Mouse (Mus musculus): ENCODE results near the gene Gm10570.

Gene Gm10570

DNA sequence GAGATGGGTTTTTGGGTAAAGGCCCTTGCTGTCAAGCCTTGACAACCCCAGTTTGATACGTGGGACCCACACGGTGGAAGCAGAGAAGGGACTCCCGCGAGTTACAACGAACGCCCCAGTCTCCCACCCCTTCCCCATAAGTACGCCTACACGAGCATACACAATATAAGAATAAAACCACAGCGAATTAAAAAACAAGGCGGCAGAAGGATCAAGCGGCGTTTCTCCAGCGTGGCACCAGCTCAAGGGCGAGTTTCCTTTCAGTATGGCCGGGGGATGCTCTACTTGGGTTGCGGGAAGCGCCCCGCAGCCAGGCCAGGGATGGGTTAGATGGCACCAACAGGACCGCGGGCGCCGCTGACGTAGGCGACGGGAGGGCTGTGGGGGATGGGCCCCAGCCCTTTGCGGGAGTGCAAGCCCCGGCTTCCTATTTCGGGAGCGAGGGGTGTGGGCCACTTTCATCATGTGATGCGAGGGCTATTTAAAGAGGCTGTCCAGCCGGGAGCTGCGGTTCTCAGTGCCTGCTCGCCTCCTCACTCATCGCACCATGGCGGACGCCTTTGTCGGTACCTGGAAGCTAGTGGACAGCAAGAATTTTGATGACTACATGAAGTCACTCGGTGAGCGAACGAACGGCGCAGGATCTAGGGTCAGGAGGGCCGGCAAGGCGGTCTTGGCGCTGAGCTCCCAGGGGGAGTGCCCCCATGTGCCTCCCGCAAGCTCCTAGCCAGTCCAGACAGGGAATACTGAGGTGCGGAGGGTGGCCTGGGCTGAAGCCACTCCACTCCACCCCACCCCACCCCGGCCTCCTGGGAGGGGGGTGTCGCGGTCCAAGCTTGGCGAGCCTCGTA, at the start of gene Gm10570, which contains the start of gene Fabp3:
TSS of gene Gm10570 (minus strand) at position 444 of the 851 bp plus-strand sequence.
TSS of gene Fabp3 (plus strand) at position 365 of the 851 bp plus-strand sequence.
- peak; percentile 80 for DNase-seq (ENCODE audit: low read depth, low spot score)

DNA sequence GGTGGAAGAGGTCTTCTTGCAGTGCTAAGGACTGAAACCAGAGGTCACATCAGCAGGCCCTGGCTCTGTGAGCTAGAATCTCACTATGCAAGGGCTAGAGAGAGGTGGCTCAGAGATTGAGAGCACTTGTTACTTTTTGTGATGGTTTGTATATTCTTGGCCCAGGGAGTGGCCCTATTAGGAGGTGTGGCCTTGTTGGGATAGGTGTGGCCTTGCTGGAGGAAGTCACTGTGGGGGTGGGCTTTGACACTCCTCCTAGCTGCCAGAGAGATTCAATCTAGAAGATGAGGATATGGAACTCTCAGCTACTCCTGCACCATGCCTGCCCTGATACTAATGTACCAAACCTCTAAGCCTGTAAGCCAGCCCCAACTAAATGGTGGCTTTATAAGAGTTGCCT, 49.5 kb upstream of the Gm10570 start:
- DNase-seq (ENCODE audit: low read depth, low spot score), result peak; percentile 88

DNA sequence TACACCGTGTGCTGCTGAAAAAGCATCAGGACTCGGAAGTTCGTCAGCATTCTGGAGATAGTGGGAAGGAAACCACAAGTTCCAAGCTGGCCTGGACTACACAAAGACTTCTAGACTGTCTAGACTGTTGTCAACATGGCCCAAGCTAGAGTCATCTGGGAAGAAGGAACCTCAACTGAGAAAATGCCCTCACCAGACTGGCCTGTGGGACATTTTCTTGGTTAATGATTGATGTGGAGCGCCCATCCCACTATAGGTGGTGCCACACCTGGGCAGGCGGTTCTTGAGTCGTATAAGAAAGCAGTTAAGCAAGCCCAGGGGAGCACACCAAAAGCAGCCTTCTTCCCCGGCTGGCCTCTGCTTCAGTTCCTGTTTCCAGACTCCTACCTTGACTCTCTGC, 44.1 kb upstream of the Gm10570 start:
- no peak for DNase-seq (ENCODE audit: low read depth, low spot score)

DNA sequence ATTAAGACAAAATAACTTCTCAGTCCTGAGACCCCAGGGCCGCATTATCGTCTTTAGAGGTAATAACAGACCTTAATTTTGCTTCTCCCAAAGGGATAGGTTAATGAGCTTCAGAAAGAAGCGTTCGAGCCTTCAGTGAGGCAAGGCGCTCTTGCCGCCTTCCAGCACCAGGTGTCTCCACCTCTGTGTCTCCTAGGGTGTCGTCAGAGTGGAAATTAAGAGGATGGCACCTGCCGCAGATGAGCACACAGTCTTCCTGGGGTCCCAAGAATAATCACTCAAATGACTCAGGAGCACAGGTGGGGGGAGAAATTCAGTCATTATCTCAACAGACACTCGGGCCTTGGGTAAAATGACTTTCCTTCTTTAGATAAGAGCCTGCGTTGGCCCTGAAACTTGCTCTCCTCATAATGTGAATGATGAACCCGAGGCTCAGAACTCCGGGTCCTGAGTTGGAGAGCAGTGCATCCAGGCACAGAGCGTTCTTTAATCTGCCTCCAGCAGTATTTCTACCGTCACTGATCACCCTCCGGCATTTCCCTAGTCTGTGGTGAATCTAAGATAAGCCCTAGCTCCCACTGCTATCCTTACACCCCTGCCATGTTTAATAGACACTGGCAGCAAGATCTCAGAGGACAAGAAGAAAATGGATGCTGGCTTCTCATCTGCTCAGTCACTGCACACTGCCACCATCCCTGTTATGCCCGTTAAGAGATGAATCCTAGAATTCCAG, 42.4 kb upstream of the Gm10570 start:
- no peak for DNase-seq (ENCODE audit: low read depth, low spot score)

DNA sequence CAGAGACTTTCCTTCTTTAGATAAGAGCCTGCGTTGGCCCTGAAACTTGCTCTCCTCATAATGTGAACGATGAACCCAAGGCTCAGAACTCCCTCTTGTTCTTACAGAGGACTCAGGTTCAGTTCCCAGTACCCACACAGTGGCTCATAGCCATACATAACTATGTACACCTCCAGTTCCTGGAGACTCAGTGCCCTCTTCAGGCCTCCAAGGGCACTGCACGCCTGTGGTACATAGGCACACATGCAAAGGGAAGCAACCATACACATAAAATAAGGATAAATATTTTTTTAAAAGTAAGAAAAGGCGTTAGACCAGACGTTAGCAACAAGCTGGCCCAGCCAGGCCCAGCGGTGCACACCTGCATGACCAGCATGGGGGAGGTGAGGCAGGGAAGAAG, 41.2 kb upstream of the Gm10570 start:
- DNase-seq (ENCODE audit: low read depth, low spot score), result peak; percentile 58

DNA sequence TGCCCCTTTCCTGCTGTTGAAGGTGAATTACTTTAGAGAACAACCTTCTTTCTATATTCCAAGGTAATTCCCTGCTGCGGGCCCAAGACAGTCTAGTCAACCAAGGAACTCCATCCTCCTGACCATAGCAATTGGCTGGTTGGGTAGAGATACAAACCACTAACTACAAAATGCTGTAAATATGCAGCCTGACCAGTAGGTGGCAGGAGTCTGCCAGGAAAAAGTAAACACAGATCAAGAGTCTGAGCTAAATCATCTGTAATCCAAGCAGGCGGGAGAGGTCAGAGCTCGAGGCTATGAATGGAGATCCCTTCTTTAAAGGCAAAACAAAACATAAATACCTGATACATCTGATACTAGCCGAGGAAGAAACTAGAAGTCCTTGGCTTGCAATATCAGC, 33.2 kb upstream of the Gm10570 start:
- DNase-seq (ENCODE audit: low read depth, low spot score), result peak; percentile 76

DNA sequence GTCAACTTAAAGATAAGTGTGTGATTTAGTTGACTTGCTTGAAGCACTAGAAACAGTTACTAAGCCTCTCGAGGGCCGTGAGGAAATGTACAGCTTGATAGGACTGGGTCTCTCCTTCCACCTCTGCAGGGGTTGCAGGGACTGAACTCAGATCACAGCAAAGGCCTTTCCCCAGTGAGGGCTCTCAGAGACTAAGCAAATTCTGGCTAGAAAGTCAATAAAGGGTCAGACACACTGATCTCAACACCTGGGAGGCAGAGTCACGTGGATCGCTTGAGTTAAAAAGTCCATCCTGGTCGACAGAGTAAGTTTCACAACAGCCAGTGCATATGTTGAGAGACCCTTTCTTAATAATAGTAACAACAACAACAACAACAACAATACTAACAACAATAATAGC, 27.4 kb upstream of the Gm10570 start:
- no peak for DNase-seq (ENCODE audit: low read depth, low spot score)

DNA sequence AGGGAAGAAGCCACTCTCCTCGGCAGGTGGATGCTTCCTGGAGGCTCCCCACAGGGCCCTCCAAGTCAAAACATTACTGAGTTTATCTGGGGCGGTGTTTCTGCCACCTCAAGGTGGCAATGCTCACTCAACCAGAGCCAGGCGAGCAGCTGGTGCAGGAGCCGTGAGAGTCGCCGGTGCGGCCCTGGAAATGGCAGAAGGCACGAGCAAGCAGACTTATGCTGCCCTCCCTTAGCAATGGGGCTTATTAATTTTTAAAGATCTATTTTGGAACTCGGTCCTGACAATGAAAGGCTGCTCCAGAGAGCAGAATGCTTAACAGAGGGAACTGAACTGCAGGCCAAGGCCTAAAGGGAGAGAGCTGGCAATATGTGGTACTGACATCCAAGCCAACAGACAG, 18.9 kb upstream of the Gm10570 start:
- DNase-seq (ENCODE audit: low read depth, low spot score), result no peak

DNA sequence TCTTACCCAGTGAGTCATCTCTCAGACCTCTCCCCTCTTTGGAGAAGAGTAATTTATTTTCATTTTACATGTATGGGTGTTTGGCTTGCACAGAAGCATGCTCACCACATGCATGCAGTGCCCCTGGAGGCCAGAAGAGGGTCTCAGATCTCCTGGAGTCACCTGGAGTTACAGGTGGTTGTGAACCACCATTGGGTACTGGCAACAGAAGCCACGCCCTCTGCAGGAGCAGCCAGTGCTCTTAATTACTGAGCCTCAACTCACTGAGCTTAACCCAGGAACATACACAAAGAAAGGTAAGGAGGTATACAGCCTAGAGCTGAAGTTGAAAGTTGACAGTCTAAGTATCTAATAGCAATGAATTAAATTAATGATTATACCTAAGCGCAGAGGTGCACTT, 17.0 kb upstream of the Gm10570 start:
- DNase-seq (ENCODE audit: low read depth, low spot score), result peak; percentile 51

DNA sequence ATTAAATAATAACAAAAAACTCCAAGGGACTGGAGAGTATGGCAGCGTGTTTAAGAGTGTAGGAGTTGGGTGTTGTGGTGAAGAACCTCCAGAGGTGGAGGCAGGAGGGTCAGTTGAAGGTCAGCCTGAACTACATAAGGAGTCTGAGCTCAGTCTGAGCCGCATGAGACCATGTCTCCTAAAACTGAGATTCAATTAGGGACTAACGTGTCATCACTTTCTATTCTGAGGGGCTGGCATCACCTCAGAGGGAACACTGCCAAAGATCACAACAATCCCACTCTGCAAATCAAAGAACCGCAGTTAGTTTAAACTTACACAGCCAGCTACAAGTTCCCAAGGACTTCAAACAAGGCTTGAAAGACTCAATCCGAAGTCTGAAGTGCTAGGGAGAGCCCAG, 15.1 kb upstream of the Gm10570 start:
- DNase-seq (ENCODE audit: low read depth, low spot score), result no peak

DNA sequence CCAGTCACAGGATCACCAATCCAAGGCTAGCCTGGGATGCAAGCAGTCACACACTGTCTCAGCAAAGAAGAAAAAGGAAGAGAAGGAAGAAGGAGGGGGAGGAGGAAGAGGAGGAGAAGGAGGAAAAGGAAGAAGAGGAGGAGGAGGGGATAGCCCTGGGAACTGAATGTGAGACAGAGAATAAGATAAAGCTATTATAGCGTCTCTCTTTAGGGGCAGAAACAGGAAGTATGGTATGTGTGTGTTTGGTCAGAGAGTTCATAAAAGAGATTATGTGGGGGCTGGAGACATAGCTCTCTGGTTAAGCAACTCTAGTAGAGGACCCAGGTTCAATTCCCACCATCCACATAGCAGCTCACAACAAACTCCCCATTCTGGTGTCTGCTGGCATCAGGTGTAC, 14.7 kb upstream of the Gm10570 start:
- no peak for DNase-seq (ENCODE audit: low read depth, low spot score)

DNA sequence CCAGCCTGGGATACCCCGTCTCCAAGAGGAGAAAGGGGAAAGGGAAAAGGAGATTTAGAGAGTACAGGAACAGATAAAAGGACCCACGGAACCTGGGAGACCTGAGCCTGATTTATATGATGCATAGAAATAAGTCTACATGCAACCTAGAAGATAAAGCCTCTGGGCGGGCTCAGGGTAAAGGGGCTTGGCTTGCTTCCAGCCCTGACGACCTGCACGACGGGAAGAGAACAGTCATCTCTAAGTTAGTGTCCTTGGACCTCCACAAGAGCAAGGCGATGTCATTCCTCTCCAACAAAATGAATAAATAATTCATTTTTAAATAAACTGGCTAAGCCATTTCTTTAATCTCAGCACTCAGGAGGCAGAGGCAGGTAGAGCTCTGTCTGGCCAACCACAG, 14.1 kb upstream of the Gm10570 start:
- DNase-seq (ENCODE audit: low read depth, low spot score), result no peak

DNA sequence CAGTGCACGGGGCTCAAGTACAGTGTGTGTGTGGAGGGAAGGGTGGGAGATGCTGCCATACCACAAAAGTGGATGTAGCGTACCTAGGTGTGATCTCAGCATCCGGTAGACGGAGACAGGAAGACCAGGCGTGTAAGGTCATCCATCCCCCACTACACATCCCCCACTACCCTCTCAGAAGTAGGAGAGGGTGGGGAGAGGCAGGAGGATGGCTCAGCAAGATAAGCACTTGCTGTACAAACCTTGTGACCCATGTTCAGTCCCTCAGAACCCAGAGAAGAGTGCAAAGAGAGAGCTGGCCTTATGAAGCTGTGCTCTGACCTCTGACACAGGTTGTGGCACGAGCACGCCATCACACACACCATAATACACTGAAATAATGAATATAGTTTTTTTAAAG, 13.2 kb upstream of the Gm10570 start:
- DNase-seq (ENCODE audit: low read depth, low spot score), result no peak

DNA sequence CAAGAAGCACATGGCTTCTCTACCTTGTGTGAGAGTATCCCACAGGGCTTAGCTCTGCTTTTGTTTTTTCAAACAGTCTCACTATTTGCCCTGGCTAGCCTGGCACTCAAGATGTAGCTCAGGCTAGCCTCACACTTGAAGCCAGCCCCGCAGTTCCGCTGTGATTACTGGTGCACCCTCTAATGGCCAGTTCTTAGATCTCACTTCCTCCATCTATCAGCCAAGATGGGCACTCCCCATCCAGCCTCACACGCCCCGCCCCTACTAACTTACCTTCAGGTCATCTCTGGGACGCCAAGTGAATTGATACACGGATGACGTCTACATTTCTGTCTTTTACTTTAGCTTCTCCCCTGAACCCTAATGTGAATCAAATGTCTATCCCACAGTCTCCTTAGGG, 11.1 kb upstream of the Gm10570 start:
- DNase-seq (ENCODE audit: low read depth, low spot score), result peak; percentile 52

DNA sequence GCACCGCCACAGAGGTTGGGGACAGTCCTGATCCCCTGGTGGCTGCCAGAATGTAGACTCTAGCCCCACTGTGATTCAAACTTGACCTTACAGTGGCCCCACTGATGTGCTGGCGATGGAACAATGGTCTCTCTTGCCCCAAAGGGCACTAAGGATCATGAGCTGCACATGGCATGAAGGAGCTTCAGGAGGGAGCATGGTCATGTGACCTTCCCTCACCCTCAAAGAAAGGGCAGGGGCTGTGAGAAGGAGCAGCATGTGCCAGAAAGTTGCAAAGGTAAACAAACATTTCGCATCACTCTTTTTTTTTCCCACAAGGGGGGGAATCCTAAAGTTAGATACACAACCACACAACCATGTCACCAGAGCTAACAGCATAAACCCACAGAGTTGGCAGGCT, 9.6 kb upstream of the Gm10570 start:
- DNase-seq (ENCODE audit: low read depth, low spot score), result no peak

DNA sequence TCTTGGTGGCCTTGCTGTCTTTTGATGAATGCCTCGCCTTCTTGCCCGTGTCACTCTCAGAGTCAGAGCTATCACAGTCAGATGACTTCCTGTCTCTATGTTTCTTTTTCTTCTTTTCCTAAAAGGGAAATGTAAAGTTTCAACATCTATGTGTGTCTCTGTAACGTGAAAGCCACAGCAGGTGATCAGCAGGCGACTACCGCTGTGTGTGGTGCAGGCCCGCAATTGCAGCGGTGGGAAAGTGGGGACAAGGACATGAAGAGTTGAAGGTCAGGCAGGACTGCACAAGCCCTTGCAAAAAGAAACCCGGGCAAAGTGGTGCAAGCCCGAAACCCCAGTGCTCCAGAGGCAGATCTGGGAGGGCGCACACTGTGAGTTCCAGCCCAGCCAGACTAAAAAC, 8.2 kb upstream of the Gm10570 start:
- peak; percentile 57 for DNase-seq (ENCODE audit: low read depth, low spot score)

DNA sequence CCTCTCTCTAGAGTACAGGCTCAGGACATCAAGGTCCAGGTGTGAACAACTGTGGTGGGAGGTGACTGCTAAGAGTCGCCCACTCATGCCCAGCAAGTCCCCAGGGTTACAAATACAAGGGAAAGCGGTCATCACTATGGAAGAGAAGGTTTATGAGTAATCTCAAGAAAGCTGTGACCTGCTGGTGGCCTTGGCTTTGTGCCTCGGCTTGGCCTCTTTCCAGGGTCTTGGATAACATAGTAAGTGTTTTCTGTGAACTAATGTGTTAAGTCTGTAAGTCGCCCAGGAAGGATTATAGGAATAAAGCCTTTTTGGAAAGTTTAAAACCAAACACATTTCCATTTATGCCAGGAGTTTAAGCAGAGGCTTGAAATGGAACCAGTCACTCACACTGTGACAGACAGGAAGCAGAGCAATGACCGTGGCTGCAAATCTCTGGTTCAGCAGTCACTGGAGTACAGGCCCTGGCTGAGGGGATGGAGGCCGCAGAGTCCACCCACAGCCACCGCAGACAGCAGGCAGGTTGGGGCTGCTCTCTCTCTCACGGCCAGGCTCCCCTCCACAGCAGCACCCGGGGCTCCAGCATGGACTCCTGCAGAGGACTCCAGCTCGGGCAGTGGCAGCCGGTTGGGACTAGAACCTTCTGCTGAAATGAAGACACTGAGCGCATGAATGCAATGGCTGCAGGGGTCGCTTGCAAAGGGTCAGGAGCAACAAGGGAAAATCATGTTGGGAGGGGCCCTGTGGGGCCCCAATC, 7.5 kb upstream of the Gm10570 start:
- peak; percentile 25 for DNase-seq (ENCODE audit: low read depth, low spot score)

DNA sequence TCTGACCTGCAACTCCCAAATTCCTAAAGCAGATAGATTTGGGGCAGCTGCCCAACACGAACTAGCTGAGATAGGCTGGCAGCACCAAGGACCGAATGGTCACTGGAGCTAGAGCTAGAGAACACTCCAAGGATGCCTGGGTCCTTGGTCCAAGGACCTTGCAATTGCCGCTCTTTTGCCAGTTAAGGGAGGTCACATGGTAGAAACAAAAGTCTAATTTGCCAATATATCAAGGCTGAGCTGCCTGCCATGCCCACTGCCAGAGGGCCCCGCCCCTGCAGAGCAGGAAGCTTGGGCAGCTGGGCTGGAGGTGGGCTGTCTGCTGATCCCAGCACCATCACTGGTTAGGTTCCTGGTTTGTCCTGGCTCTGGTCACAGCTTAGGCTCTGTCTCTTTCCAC, 5.1 kb upstream of the Gm10570 start:
- DNase-seq (ENCODE audit: low read depth, low spot score), result no peak

DNA sequence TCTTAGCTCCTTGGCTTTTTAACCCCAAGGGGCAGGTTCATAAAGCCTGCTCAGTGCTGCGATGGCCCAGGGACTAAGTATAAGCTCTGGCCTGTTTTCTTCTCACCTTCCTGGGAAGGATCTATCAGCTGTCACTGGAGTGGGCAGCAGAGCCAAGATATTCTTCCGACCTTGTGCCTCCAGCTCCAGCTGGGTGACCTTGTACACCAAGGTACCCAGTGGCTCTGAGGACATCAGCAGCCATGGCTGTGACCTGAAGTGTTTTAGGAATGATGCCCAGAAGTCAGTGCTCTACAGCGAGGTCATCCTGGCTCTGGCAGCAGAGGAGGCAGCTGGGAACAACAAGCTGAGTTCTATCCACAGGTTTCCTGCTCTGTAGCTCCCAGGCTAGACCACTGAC, 4.1 kb upstream of the Gm10570 start:
- no peak for DNase-seq (ENCODE audit: low read depth, low spot score)

DNA sequence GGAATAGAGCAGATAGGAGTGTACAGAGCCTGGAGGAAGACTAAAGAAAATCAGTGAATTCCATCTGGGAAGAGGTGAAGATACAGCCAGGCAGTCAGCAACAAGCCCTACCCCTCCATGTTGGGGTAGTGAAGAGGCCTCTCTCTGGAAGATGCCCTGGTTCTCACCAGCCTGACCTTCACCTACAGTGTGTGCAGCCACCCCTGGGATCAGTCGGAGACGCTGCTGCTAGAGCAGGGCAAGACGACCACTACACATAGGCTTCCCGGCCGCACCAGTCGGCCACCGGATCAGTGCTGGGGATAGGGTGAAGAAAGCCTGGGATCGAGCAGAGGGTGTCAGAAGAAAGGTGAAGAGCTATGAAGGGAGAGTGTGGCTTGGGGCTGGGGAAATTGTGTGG, 780 bp upstream of the Gm10570 start:
- no peak for DNase-seq (ENCODE audit: low read depth, low spot score)

DNA sequence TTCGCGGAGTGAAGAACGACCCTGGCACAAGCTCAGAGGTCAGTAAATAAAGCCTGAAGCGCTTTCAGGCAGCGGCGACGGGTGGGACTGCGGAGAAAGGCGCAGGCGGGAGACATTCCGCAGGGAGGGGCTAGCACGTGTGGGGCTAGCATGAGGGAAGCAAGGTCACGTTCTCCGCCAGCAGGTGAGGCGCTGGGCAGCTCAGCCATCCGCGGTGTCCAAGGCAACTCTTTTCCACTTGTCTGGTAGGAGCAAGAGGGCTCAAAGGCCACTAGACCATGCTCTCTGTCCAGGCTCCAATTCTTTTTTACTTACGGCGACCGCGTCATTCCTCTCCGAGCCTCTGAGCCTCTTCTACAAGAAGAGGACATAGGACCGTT, 633 bp downstream of the Gm10570 start:
- peak; percentile 92 for DNase-seq (ENCODE audit: low read depth, low spot score)

Data from ZHBTc4 (cell line).